Mouse (Mus musculus): ENCODE results near the gene Ranbp17. TPM values are rescaled to one million over a fixed set of nuclear protein-coding genes. Genes with fewer than 3 reads are reported as not detected.
A peak's percentile ranks its signal among the peaks of the same experiment; 100 is the strongest.

The Ranbp17 gene
- polyA plus RNA-seq, 1 experiment from 2014 or later: 7.2 TPM

- Histone ChIP-seq H3K4me3 (ENCODE audit: low read depth, low read length) (no peak overlapping the region), H3K4me1 (ENCODE audit: control insufficient read depth, insufficient read depth, low read length) (peaks cover 5% of the 10 kb centered on the region; the same call in 1 of the 2 replicates), H3K9me3 (replicated peaks; ENCODE audit: control insufficient read depth, low read length, poor library complexity, severe bottlenecking) (no peaks in the 10 kb centered on the region), H3K27me3 (ENCODE audit: control insufficient read depth, insufficient read depth, low read depth, low read length) (peaks cover 11% of the 10 kb centered on the region), H3K9ac (ENCODE audit: low read depth, low read length) (no peak overlapping the region), H3K36me3 (ENCODE audit: control insufficient read depth, insufficient read depth, low read length) (no peaks in the 10 kb centered on the region), H3K4me2 (ENCODE audit: low read length) (no peak overlapping the region), H3K27ac (ENCODE audit: low read length) (no peak overlapping the region)
- ATAC-seq: no peak
- WGBS: 75% methylated on average over 3 of the region's 3 CpGs
These were observed 331.7 kb downstream of the Ranbp17 start for GRCm38 (mm10) chr11:33181804-33182203.

GRCm38 (mm10) chr11:33180701-33181116 lies 332.8 kb downstream of the Ranbp17 start:
- no peak overlapping the region; the same call in 1 of the 2 replicates for H3K4me3 ChIP-seq (ENCODE audit: low read depth, low read length)
- no peak for ATAC-seq

GRCm38 (mm10) chr11:33179802-33180201 lies 333.7 kb downstream of the Ranbp17 start:
- Histone ChIP-seq H3K4me1 (ENCODE audit: control insufficient read depth, insufficient read depth, low read length) (peaks cover 5% of the 10 kb centered on the region; the same call in 1 of the 2 replicates), H3K4me3 (ENCODE audit: low read depth, low read length) (no peak overlapping the region), H3K27ac (ENCODE audit: low read length) (no peak overlapping the region), H3K9me3 (replicated peaks; ENCODE audit: control insufficient read depth, low read length, poor library complexity, severe bottlenecking) (no peaks in the 10 kb centered on the region), H3K36me3 (ENCODE audit: control insufficient read depth, insufficient read depth, low read length) (no peaks in the 10 kb centered on the region), H3K4me2 (ENCODE audit: low read length) (no peak overlapping the region), H3K9ac (ENCODE audit: low read depth, low read length) (no peak overlapping the region), H3K27me3 (ENCODE audit: control insufficient read depth, insufficient read depth, low read depth, low read length) (peaks cover 11% of the 10 kb centered on the region)
- ATAC-seq: no peak
- 7% methylated on average over 1 of the region's 1 CpGs for WGBS

More at GRCm38 (mm10) chr11:33180701-33181116, 332.8 kb downstream of the Ranbp17 start:
- Histone ChIP-seq H3K9me3 (replicated peaks; ENCODE audit: control insufficient read depth, low read length, poor library complexity, severe bottlenecking) (no peaks in the 10 kb centered on the region), H3K9ac (ENCODE audit: low read depth, low read length) (no peak overlapping the region), H3K36me3 (ENCODE audit: control insufficient read depth, insufficient read depth, low read length) (no peaks in the 10 kb centered on the region), H3K27ac (ENCODE audit: low read length) (no peak overlapping the region), H3K4me1 (ENCODE audit: control insufficient read depth, insufficient read depth, low read length) (peaks cover 5% of the 10 kb centered on the region; the same call in 1 of the 2 replicates), H3K4me2 (ENCODE audit: low read length) (peak overlapping the region; percentile 51), H3K27me3 (ENCODE audit: control insufficient read depth, insufficient read depth, low read depth, low read length) (peaks cover 11% of the 10 kb centered on the region)
- WGBS: 4% methylated on average over 18 of the region's 18 CpGs

- Histone ChIP-seq H3K27ac (ENCODE audit: low read length) (no peak overlapping the region), H3K9ac (ENCODE audit: low read depth, low read length) (no peak overlapping the region), H3K27me3 (ENCODE audit: control insufficient read depth, insufficient read depth, low read depth, low read length) (peaks cover 11% of the 10 kb centered on the region), H3K36me3 (ENCODE audit: control insufficient read depth, insufficient read depth, low read length) (no peaks in the 10 kb centered on the region), H3K9me3 (replicated peaks; ENCODE audit: control insufficient read depth, low read length, poor library complexity, severe bottlenecking) (no peaks in the 10 kb centered on the region), H3K4me3 (ENCODE audit: low read depth, low read length) (no peak overlapping the region), H3K4me1 (ENCODE audit: control insufficient read depth, insufficient read depth, low read length) (peaks cover 5% of the 10 kb centered on the region; the same call in 1 of the 2 replicates), H3K4me2 (ENCODE audit: low read length) (no peak overlapping the region)
- peak; percentile 76 for ATAC-seq
- WGBS: 32% methylated on average over 20 of the region's 20 CpGs
These were observed 336.9 kb downstream of the Ranbp17 start for GRCm38 (mm10) chr11:33176525-33177245.

GRCm38 (mm10) chr11:33175768-33176167 lies 337.8 kb downstream of the Ranbp17 start:
- H3K4me3 ChIP-seq (ENCODE audit: low read depth, low read length): no peak overlapping the region
- H3K9me3 ChIP-seq (replicated peaks; ENCODE audit: control insufficient read depth, low read length, poor library complexity, severe bottlenecking): no peaks in the 10 kb centered on the region
- H3K4me1 ChIP-seq (ENCODE audit: control insufficient read depth, insufficient read depth, low read length): peaks cover 3% of the 10 kb centered on the region; the same call in 1 of the 2 replicates
- no peak overlapping the region for H3K9ac ChIP-seq (ENCODE audit: low read depth, low read length)
- WGBS: 74% methylated on average over 2 of the region's 3 CpGs
- peaks cover 4% of the 10 kb centered on the region; the same call in 1 of the 2 replicates for H3K27me3 ChIP-seq (ENCODE audit: control insufficient read depth, insufficient read depth, low read depth, low read length)
- ATAC-seq: no peak
- H3K27ac ChIP-seq (ENCODE audit: low read length): no peak overlapping the region
- H3K4me2 ChIP-seq (ENCODE audit: low read length): no peak overlapping the region
- H3K36me3 ChIP-seq (ENCODE audit: control insufficient read depth, insufficient read depth, low read length): no peaks in the 10 kb centered on the region

DNA sequence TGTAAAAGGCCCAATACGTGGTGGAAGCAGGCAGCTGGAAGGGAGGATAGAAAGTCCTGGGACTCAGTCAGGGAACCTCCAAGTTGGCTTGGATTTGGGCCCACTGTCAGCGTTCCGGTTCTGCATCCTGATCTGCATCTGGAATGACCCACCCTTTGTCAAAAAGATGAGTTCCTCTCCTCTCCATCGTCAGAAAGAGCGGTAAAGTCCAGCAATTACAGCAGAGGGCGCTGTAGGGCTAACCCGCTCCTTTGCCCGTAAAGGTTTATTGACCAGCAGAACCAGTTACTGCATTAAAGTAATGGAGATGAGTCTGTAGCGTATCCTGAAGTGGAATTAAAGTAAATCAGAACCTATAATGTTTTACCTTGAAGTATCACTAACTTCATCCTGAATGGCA lies 343.1 kb downstream of the Ranbp17 start:
- H3K9ac ChIP-seq (ENCODE audit: low read depth, low read length): no peak overlapping the region
- H3K4me3 ChIP-seq (ENCODE audit: low read depth, low read length): no peak overlapping the region
- no peaks in the 10 kb centered on the region for H3K36me3 ChIP-seq (ENCODE audit: control insufficient read depth, insufficient read depth, low read length)
- H3K27me3 ChIP-seq (ENCODE audit: control insufficient read depth, insufficient read depth, low read depth, low read length): no peaks in the 10 kb centered on the region
- H3K4me2 ChIP-seq (ENCODE audit: low read length): no peak overlapping the region
- WGBS: 15% methylated on average over 9 of the region's 9 CpGs
- no peaks in the 10 kb centered on the region for H3K4me1 ChIP-seq (ENCODE audit: control insufficient read depth, insufficient read depth, low read length)
- ATAC-seq: no peak
- no peak overlapping the region for H3K27ac ChIP-seq (ENCODE audit: low read length)
- no peaks in the 10 kb centered on the region for H3K9me3 ChIP-seq (replicated peaks; ENCODE audit: control insufficient read depth, low read length, poor library complexity, severe bottlenecking)

DNA sequence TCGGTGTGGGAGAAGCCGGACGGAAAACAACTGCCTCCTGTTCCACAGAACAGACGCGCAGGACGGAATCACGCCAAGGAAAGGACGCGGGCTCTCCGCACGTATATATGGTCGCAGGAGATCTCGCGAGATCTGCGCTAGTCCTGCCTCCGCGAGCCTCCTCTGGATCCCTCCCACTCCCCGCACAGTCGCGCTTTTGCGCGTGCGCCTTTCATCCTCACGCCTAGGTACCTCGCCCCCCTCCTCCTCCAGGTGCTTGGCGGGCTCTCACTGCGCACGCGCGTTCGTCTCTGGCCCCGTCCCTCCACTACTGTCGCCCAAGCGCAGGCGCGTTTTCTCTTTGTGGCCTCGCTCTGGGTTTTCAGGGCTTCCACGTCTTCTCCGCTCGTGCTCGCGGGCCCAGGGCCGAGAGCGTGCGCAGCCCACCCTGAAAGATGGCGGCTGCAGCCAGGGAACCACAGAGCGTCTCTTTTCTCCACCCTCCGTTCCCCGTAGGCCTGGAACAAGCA lies 350.5 kb downstream of the Ranbp17 start, which contains the start of gene Npm1:
Npm1 (minus strand) TSS at position 209 of the 509 bp plus-strand sequence.
- Histone ChIP-seq H3K27ac (ENCODE audit: low read length) (peak within 1 kb of the TSS; percentile 96), H3K4me2 (ENCODE audit: low read length) (peak within 1 kb of the TSS; percentile 99), H3K36me3 (ENCODE audit: control insufficient read depth, insufficient read depth, low read length) (peaks cover 13% of the 10 kb centered on the region; the same call in 1 of the 2 replicates), H3K9me3 (replicated peaks; ENCODE audit: control insufficient read depth, low read length, poor library complexity, severe bottlenecking) (no peaks in the 10 kb centered on the region), H3K4me3 (ENCODE audit: low read depth, low read length) (peak within 1 kb of the TSS; percentile 99), H3K27me3 (ENCODE audit: control insufficient read depth, insufficient read depth, low read depth, low read length) (no peaks in the 10 kb centered on the region), H3K9ac (ENCODE audit: low read depth, low read length) (peak within 1 kb of the TSS; percentile 97), H3K4me1 (ENCODE audit: control insufficient read depth, insufficient read depth, low read length) (peaks cover 13% of the 10 kb centered on the region)
- WGBS: 5% methylated on average over 48 of the region's 49 CpGs
- ATAC-seq: peak; percentile 96

GRCm38 (mm10) chr11:33162211-33162997 lies 351.1 kb downstream of the Ranbp17 start:
- Histone ChIP-seq H3K27me3 (ENCODE audit: control insufficient read depth, insufficient read depth, low read depth, low read length) (no peaks in the 10 kb centered on the region), H3K9me3 (replicated peaks; ENCODE audit: control insufficient read depth, low read length, poor library complexity, severe bottlenecking) (no peaks in the 10 kb centered on the region), H3K4me1 (ENCODE audit: control insufficient read depth, insufficient read depth, low read length) (peaks cover 15% of the 10 kb centered on the region), H3K27ac (ENCODE audit: low read length) (peak overlapping the region; percentile 90), H3K4me2 (ENCODE audit: low read length) (peak overlapping the region; percentile 99), H3K36me3 (ENCODE audit: control insufficient read depth, insufficient read depth, low read length) (peaks cover 14% of the 10 kb centered on the region), H3K4me3 (ENCODE audit: low read depth, low read length) (peak overlapping the region; percentile 99), H3K9ac (ENCODE audit: low read depth, low read length) (peak overlapping the region; percentile 97)
- WGBS: 3% methylated on average over 52 of the region's 53 CpGs
- peak; percentile 64 for ATAC-seq
